Mouse (Mus musculus) liver, embryonic 12.5 days (tissue): ENCODE measurements at regions not wholly inside any gene's neighbourhood (a gene's known extent, or its start where the extent isn't known, plus 50 kb on each side); places are given as distances from the start of the nearest gene placed in this dataset.

ENCODE experiments used
- ATAC-seq: fragments of 200-750 bp; cut with Nextera tagmentation; 2 replicates; pipeline ENCODE4 v1.8.0; 2017; ENCODE audit warnings: moderate number of reproducible peaks, mild to moderate bottlenecking, moderate library complexity
- H3K27ac ChIP-seq: fragments of 300-500 bp; sonication (generic); 2 replicates; pipeline ENCODE4 v1.5.1; 2016; ENCODE audit warnings: mild to moderate bottlenecking
- H3K27me3 ChIP-seq: fragments of 300-500 bp; sonication (generic); replicated peaks from 2 replicates; pipeline ENCODE4 v1.6.1; 2016; ENCODE audit warnings: mild to moderate bottlenecking, moderate library complexity
- H3K36me3 ChIP-seq: fragments of 300-500 bp; sonication (generic); 2 replicates; pipeline ENCODE4 v1.6.1; 2016; ENCODE audit warnings: mild to moderate bottlenecking, moderate library complexity
- H3K4me1 ChIP-seq: fragments of 300-500 bp; sonication (generic); 2 replicates; pipeline ENCODE4 v1.6.1; 2016
- H3K4me2 ChIP-seq: fragments of 300-500 bp; sonication (generic); 2 replicates; pipeline ENCODE4 v1.6.1; 2016; ENCODE audit warnings: mild to moderate bottlenecking, moderate library complexity
- H3K4me3 ChIP-seq: fragments of 300-500 bp; sonication (generic); 2 replicates; pipeline ENCODE4 v1.5.1; 2016; ENCODE audit warnings: mild to moderate bottlenecking, moderate library complexity
- H3K9ac ChIP-seq: fragments of 300-500 bp; sonication (generic); 2 replicates; pipeline ENCODE4 v1.6.1; 2016; ENCODE audit warnings: mild to moderate bottlenecking, moderate library complexity
- H3K9me3 ChIP-seq: fragments of 300-500 bp; sonication (generic); replicated peaks from 2 replicates; pipeline ENCODE4 v1.6.1; 2016; ENCODE audit warnings: mild to moderate bottlenecking, moderate library complexity
- WGBS: fragments of 180-500 bp; shearing (Covaris S2); methylation state at CpG from one replicate; pipeline ENCODE4 v1.1.7; 2016; ENCODE audit not compliant: insufficient replicate concordance; 5-methylcytosine and 5-hydroxymethylcytosine counted together

DNA sequence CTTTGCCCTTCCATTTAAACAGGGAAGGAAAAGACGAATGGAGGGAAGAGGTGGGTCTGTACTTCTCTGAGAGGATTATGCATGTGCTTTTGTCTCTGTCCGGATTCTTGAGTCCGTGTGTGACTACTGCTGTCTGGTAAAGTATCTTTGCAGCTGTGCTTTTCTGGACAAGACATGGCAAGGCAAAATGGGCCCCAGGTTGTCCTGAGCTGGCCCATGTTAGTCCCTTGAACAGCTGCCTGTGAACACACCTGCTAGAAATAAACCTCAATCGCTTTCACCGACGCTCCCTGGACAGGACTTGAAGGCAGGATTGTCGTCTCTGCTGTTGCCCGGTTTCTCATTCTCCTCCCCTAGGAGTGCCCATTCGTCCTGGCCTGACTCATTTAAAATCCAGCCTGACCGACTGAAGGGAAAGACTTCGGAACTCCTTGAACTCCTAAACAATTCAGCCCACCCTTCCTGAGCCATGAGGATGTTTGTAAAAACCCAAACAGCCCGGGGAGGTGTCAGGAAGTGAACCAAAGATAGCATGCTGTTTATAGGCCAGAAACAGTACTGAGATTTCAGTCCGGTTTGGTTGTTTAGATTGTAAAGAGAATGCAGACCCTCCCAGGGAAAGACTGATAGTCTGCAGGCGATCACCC is 281.7 kb downstream of the Qk start:
- Histone ChIP-seq H3K27ac (no peak overlapping the region), H3K4me3 (no peak overlapping the region), H3K4me1 (peaks cover 20% of the 10 kb centered on the region), H3K36me3 (no peaks in the 10 kb centered on the region), H3K9ac (no peak overlapping the region), H3K4me2 (no peak overlapping the region), H3K27me3 (no peaks in the 10 kb centered on the region), H3K9me3 (no peaks in the 10 kb centered on the region)
- 40% methylated on average over 14 of the region's 14 CpGs for WGBS
- no peak for ATAC-seq

DNA sequence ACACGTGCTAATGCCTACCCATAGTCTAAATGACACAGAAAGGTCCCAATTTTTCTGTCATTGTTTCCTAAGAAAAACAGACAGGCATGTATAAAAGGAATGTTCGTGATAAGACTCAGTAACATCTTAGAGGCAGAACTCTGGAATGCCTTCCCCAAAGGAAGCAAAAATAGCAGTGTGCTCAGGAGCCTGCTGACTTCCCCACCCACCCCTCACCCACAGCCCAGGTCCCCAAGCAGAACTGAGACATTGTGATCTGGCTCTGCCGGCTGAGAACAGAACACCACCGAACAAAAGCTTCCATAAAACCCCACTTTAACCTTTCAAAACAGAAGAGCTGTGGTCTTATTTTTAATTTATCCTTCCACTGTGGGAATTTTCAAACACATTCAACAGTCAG is 286.1 kb downstream of the Qk start:
- Histone ChIP-seq H3K27me3 (no peaks in the 10 kb centered on the region), H3K4me2 (no peak overlapping the region), H3K9me3 (no peaks in the 10 kb centered on the region), H3K4me3 (no peak overlapping the region), H3K4me1 (no peaks in the 10 kb centered on the region), H3K36me3 (no peaks in the 10 kb centered on the region), H3K27ac (no peak overlapping the region), H3K9ac (no peak overlapping the region)
- no peak for ATAC-seq
- WGBS, result 30% methylated on average over 4 of the region's 4 CpGs

DNA sequence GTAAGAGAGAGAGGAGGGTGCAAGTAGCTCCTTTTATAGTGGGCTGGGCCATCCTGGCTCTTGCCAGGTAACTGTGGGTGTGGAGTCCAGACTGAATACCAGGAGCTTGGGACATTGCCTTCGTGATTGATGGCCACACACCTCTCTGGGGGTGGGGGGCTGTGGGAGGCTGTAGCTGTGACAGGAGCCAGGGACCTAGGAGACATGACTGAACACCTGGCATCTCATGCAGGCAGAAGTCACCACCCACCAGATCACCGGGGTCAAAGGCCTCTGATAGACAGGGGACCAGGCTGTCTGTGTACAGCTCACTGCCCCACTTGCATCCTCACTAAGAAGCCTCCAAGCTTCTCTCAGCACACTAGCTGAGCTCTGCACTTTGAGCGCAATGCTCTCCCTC is 288.6 kb downstream of the Qk start:
- Histone ChIP-seq H3K36me3 (no peaks in the 10 kb centered on the region), H3K9me3 (no peaks in the 10 kb centered on the region), H3K27me3 (no peaks in the 10 kb centered on the region), H3K4me3 (no peak overlapping the region), H3K4me1 (no peaks in the 10 kb centered on the region), H3K9ac (no peak overlapping the region), H3K4me2 (no peak overlapping the region), H3K27ac (no peak overlapping the region)
- no peak for ATAC-seq
- 66% methylated on average over 3 of the region's 3 CpGs for WGBS

DNA sequence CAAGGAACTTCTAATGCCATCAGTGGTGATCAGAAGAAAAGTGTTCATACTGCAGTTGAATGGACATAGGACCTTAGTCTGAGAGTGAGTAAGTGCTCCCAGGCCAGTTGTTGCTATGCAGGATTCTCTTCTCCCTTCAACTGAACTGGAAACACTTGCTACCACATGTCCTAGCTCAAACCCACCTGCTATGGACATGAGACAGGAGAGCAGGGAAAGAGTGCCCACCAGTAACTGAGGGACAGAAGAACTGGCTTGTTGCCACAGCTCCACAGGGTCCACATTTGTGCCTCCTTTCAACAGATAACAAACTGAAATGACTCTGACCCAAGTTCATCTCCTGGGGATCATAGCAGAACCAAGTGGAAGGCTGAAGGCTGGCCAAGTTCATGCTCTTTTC is 292.9 kb downstream of the Qk start:
- no peaks in the 10 kb centered on the region for H3K4me1 ChIP-seq
- no peak overlapping the region for H3K27ac ChIP-seq
- H3K9ac ChIP-seq, result no peak overlapping the region
- no peaks in the 10 kb centered on the region for H3K27me3 ChIP-seq
- ATAC-seq, result no peak
- H3K36me3 ChIP-seq, result no peaks in the 10 kb centered on the region
- no peak overlapping the region for H3K4me2 ChIP-seq
- H3K9me3 ChIP-seq, result no peaks in the 10 kb centered on the region
- no peak overlapping the region for H3K4me3 ChIP-seq

DNA sequence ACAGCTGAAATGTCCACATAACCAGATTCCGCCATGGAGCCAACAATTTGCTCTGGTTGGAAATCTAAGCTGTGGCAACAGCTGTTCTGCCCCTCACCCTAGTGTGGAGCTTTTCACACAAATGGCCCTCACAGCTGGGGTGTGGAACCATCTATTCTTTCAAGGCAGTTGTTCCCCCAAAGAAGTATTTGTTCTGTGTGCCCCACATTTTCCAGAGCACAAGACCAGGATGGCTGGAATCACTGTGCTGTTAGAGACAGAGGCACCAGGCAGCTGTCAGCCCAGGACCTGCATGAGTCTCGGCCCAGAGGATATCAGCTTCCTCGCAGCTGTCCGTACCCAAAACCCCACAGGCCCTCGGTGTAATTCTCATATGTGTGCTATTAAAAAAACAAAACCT is 294.4 kb downstream of the Qk start:
- no peaks in the 10 kb centered on the region for H3K36me3 ChIP-seq
- no peaks in the 10 kb centered on the region for H3K27me3 ChIP-seq
- no peaks in the 10 kb centered on the region for H3K4me1 ChIP-seq
- WGBS, result 66% methylated on average over 5 of the region's 5 CpGs
- no peak overlapping the region for H3K4me3 ChIP-seq
- H3K4me2 ChIP-seq, result no peak overlapping the region
- no peak for ATAC-seq
- H3K9ac ChIP-seq, result no peak overlapping the region
- H3K9me3 ChIP-seq, result no peaks in the 10 kb centered on the region
- no peak overlapping the region for H3K27ac ChIP-seq

DNA sequence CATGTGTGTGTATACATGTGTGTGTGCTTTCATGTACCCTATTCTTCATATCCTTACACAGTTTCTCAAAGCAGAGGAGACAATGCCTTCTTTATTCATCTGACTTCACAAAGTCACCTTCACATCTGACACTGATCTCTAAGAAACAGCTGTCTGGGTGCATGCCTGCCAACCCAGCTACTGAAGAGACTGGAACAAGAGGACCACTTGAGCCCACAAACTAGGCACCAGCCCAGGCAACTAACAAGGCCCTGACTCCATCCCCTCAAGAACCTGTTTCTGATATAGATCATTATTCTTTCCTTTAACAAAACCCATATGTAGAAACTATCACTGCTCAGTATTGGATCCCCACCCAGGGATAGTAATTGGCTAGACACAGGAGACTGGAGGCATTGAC is 295.3 kb downstream of the Qk start:
- ATAC-seq, result no peak
- Histone ChIP-seq H3K27ac (no peak overlapping the region), H3K27me3 (no peaks in the 10 kb centered on the region), H3K4me1 (no peaks in the 10 kb centered on the region), H3K9ac (no peak overlapping the region), H3K9me3 (no peaks in the 10 kb centered on the region), H3K4me3 (no peak overlapping the region), H3K4me2 (no peak overlapping the region), H3K36me3 (no peaks in the 10 kb centered on the region)

DNA sequence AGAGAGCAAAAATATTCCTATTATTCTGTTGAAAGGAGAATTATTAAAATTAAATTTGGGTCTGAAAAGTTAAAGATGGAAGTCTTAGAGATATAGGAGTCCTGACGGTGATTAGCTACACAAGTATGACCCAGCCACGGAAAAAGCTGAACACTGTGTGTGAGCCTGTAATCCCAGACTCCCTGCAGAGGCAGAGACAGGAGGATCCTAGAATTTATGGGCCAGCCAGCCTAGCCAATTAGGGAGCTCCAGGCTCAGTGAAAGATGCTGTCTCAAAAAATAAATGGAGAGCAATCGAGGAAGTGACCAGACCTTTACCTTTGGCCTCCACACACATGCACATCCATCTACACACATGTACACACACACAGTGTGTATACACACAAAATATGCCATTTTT is 307.5 kb downstream of the Qk start:
- Histone ChIP-seq H3K4me2 (no peak overlapping the region), H3K4me1 (no peaks in the 10 kb centered on the region), H3K9ac (no peak overlapping the region), H3K36me3 (no peaks in the 10 kb centered on the region), H3K27me3 (no peaks in the 10 kb centered on the region), H3K27ac (no peak overlapping the region), H3K4me3 (no peak overlapping the region), H3K9me3 (no peaks in the 10 kb centered on the region)
- no peak for ATAC-seq
- WGBS, result 63% methylated on average over 3 of the region's 3 CpGs

DNA sequence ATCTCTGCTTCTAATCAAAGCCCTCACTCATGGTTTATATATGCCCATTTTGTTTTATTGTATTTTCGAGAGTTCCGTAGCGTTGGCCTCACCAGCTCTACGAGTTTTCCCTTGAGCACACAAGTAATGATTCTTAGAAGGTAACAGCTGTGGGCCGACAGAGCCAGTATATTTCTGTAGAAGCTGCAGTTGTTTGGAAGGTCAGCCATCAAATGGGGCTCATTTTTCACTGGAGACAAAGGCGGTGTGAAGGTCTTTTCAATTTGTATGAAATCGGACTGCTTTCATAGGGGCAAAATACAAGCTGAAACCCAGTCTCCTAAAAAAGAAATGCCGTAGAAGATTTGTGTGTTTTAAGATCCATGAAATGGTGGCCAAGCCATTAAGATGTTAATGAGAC is 307.9 kb downstream of the Qk start:
- 74% methylated on average over 8 of the region's 8 CpGs for WGBS
- Histone ChIP-seq H3K27me3 (no peaks in the 10 kb centered on the region), H3K4me3 (no peak overlapping the region), H3K27ac (no peak overlapping the region), H3K9me3 (no peaks in the 10 kb centered on the region), H3K4me1 (no peaks in the 10 kb centered on the region), H3K4me2 (no peak overlapping the region), H3K9ac (no peak overlapping the region), H3K36me3 (no peaks in the 10 kb centered on the region)
- ATAC-seq, result no peak

DNA sequence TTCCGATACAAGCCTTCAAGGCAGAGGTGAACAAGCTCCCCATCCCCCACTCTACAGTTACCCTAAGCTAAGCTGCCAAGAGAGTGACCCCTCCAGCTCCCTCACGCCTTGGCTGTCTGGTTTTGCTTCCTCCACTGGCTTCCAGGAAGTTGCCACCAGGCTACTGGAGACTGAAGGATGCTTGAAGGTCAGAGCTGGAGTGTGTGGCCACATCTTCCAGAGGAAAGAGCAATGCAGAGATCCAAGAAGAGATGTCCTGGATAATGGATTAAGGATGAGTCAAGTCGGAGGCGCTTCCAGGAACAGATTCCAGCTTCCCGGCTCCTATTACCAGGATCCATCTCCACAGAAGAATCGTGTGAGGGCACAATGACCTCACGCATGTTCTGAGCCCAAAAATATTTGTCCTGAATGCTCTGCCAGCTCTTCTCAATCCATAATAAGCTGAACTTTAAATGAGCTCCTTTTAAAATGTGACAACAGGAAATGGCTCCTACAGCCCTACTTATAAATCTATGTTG is 318.5 kb downstream of the Qk start:
- Histone ChIP-seq H3K4me2 (no peak overlapping the region), H3K27ac (no peak overlapping the region), H3K4me1 (no peaks in the 10 kb centered on the region), H3K9ac (no peak overlapping the region), H3K4me3 (no peak overlapping the region), H3K36me3 (no peaks in the 10 kb centered on the region), H3K27me3 (no peaks in the 10 kb centered on the region), H3K9me3 (no peaks in the 10 kb centered on the region)
- ATAC-seq, result no peak
- WGBS, result 59% methylated on average over 7 of the region's 7 CpGs

DNA sequence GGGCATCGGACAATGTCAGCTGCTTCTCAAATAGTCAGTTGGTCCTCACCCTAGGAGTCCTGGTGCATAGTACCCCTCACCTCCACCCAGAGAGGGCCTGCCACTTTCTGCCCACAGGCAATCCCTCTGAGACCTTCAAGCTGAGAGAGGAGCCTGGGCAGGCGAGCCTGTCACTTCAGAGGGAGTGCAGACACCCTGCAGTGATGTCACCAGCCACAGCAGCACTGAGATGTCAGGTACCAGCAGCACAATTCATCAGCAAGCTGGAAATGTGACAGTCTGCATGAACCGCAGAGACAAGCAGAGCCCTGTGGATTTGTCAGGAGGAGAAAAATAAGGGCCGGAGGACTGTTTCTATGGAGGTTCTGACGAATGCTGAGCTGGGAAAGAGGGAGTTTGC is 324.3 kb downstream of the Qk start:
- Histone ChIP-seq H3K27me3 (no peaks in the 10 kb centered on the region), H3K4me3 (no peak overlapping the region), H3K36me3 (no peaks in the 10 kb centered on the region), H3K9me3 (no peaks in the 10 kb centered on the region), H3K27ac (no peak overlapping the region), H3K9ac (no peak overlapping the region), H3K4me1 (no peaks in the 10 kb centered on the region), H3K4me2 (no peak overlapping the region)
- ATAC-seq, result no peak
- WGBS, result 62% methylated on average over 5 of the region's 5 CpGs

DNA sequence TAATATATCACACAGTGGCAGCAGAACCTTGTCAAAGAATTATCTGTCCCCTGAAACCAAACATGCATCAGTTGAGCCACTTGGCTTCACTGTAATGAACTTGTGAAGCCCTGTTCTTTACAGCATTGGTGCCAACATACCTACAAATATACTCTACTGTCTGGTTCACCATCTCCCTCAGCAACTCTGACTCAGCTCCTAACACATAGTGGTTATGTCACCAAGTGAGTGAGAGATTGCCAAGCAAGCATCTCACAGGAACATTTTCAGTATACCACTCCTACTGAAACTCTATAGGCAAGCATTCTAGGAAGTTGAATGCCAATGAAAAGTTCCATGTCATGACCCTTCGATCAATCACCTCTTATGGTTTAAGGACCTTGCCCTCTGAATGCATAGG is 321.2 kb upstream of the Pabpc6 start:
- 0 out of 2 replicates have a peak, but pooled peaks cover 3% of the 10 kb centered on the region for H3K9me3 ChIP-seq
- H3K4me2 ChIP-seq, result no peak overlapping the region
- no peak overlapping the region for H3K27ac ChIP-seq
- no peak overlapping the region for H3K4me3 ChIP-seq
- no peak overlapping the region for H3K9ac ChIP-seq
- H3K27me3 ChIP-seq, result no peaks in the 10 kb centered on the region
- no peak for ATAC-seq
- no peaks in the 10 kb centered on the region for H3K4me1 ChIP-seq
- no peaks in the 10 kb centered on the region for H3K36me3 ChIP-seq
- 67% methylated on average over 1 of the region's 1 CpGs for WGBS

DNA sequence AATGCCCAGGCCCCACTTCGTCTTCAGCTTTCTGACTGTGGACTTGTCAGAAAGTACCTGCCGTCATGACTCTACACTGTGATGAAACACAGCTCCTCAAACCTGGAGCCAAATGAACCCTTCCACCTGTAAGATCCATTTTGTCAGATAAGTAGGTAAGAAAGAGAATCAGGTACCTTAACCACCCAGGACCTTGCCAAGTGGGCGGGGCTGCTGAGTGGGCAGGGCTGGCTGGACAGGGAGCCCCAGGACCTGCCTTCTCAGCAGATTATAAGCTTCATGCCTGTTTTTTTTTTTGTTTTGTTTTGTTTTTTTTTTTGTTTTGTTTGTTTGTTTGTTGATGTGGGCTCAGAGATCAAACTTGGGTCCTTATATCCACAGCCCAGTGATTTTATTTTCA is 311.8 kb upstream of the Pabpc6 start:
- H3K27ac ChIP-seq, result no peak overlapping the region
- peaks cover 11% of the 10 kb centered on the region for H3K4me1 ChIP-seq
- H3K9me3 ChIP-seq, result 0 out of 2 replicates have a peak, but pooled peaks cover 3% of the 10 kb centered on the region
- H3K4me2 ChIP-seq, result no peak overlapping the region
- H3K36me3 ChIP-seq, result no peaks in the 10 kb centered on the region
- WGBS, result 81% methylated on average over 3 of the region's 3 CpGs
- no peak overlapping the region for H3K4me3 ChIP-seq
- H3K27me3 ChIP-seq, result no peaks in the 10 kb centered on the region
- no peak for ATAC-seq
- no peak overlapping the region for H3K9ac ChIP-seq

DNA sequence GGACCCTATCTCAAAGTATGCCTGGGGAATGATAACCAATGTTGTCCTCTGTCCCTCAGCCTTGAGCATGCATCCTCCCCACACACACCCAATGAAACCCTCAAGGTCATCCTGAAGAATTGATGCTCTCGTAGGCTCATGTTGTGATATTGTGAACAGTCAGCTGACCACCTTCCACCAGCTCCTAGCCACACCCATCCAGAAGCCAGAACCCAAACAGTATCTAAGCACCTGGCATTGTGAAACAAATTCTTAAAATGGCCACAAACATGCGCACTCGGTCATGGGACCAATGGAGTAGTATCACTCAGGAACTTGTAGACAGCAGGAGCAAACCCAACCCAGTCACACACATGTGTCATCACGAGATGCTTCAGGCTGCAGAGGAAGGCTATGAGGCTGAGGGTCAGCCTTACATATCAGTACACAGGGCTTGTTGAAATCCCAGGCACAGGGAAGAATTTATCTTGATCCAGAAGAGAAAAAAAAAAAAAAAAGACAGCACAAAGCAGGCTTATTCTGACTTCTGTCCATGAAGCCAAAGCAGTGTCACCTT is 307.4 kb upstream of the Pabpc6 start:
- no peak overlapping the region for H3K27ac ChIP-seq
- H3K4me3 ChIP-seq, result no peak overlapping the region

More for the DNA sequence above, 307.4 kb upstream of the Pabpc6 start:
- H3K9ac ChIP-seq, result no peak overlapping the region
- no peaks in the 10 kb centered on the region for H3K27me3 ChIP-seq
- no peak overlapping the region for H3K4me2 ChIP-seq
- H3K4me1 ChIP-seq, result peaks cover 11% of the 10 kb centered on the region
- no peaks in the 10 kb centered on the region for H3K36me3 ChIP-seq
- 51% methylated on average over 4 of the region's 4 CpGs for WGBS
- no peaks in the 10 kb centered on the region for H3K9me3 ChIP-seq
- no peak for ATAC-seq
